Mouse (Mus musculus) megakaryocyte, embryonic 14.5 days (primary cell): ENCODE data around the gene Fam71b. TPM values are rescaled to one million over a fixed set of nuclear protein-coding genes. Genes with fewer than 3 reads are reported as not detected.

ENCODE experiments used
- H3K27me3 ChIP-seq: replicated peaks from 2 replicates; pipeline ENCODE3; 2012; ENCODE audit warnings: inconsistent platforms
- H3K36me3 ChIP-seq: replicated peaks from 2 replicates; pipeline ENCODE3; 2012; ENCODE audit warnings: low read length, inconsistent platforms, mixed read lengths
- H3K4me1 ChIP-seq: 2 replicates; pipeline ENCODE4 v1.6.1; 2012; ENCODE audit warnings: inconsistent platforms
- H3K4me3 ChIP-seq: replicated peaks from 2 replicates; pipeline ENCODE3; 2012; ENCODE audit warnings: moderate library complexity, mild to moderate bottlenecking, inconsistent platforms
- H3K9me3 ChIP-seq: 2 replicates; pipeline ENCODE4 v1.6.1; 2012; ENCODE audit warnings: inconsistent platforms
- FLI1 ChIP-seq: IDR thresholded peaks from 2 replicates; pipeline ENCODE4 v1.6.1; 2012; ENCODE audit warnings: low read length, inconsistent platforms, mixed read lengths
- GATA1 ChIP-seq: IDR thresholded peaks from 3 replicates; pipeline ENCODE4 v1.6.1; 2012; ENCODE audit warnings: mixed read lengths, low read length, inconsistent platforms, borderline replicate concordance
- polyA plus RNA-seq: library from polyadenylated mRNA; stranded (reverse); fragments of >175 nt; gene quantifications from 2 replicates; pipeline ENCODE4 v1.2.3, GENCODE M21; 2012; ENCODE audit warnings: low replicate concordance; ENCODE audit not compliant: insufficient read depth

Gene Fam71b
- polyA plus RNA-seq, 1 experiment = 0.43 TPM

GRCm38 (mm10) chr11:46396860-46397179, 461 bp downstream of the Fam71b start:
- Histone ChIP-seq H3K27me3 (peaks cover 24% of the 10 kb centered on the region), H3K4me3 (no peak overlapping the region), H3K36me3 (no peaks in the 10 kb centered on the region), H3K4me1 (peaks cover 32% of the 10 kb centered on the region), H3K9me3 (no peaks in the 10 kb centered on the region)
- no peak for TF ChIP-seq GATA1

GRCm38 (mm10) chr11:46397900-46398299, 1.5 kb downstream of the Fam71b start:
- peaks cover 23% of the 10 kb centered on the region for H3K4me1 ChIP-seq
- no peaks in the 10 kb centered on the region for H3K36me3 ChIP-seq
- TF ChIP-seq GATA1 (no peak), FLI1 (no peak)

GRCm38 (mm10) chr11:46398473-46398872, 2.1 kb downstream of the Fam71b start:
- Histone ChIP-seq H3K27me3 (peaks cover 24% of the 10 kb centered on the region), H3K4me1 (peaks cover 17% of the 10 kb centered on the region), H3K36me3 (no peaks in the 10 kb centered on the region), H3K9me3 (no peaks in the 10 kb centered on the region), H3K4me3 (no peak overlapping the region)
- TF ChIP-seq FLI1 (no peak), GATA1 (no peak)

More at GRCm38 (mm10) chr11:46397900-46398299, 1.5 kb downstream of the Fam71b start:
- no peak overlapping the region for H3K4me3 ChIP-seq
- H3K9me3 ChIP-seq = no peaks in the 10 kb centered on the region
- H3K27me3 ChIP-seq = peaks cover 24% of the 10 kb centered on the region

DNA sequence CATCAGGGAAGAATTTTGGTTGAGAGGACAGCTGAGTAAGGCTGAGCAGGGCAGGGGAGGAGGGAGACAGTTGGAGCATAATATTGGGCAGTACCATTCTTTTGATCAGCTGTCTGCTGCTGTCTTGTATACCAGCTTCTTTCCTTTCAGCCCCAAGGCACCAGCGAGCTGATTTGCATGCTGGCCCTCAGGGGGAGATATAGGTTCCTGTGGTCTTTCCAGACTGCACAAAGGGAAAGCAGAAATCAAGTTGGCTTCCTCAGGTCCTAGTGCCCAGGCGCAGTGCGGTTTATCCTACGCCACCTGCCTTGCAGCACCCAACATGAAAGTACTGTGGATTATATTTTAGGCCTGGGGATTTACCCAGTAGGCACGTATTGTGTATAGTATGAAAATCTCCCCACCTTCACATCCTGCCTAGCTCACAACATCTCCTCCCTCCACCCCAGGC, 2.6 kb downstream of the Fam71b start:
- peaks cover 13% of the 10 kb centered on the region for H3K4me1 ChIP-seq
- H3K4me3 ChIP-seq = no peak overlapping the region
- H3K36me3 ChIP-seq = no peaks in the 10 kb centered on the region
- TF ChIP-seq FLI1 (no peak), GATA1 (no peak)
- peaks cover 26% of the 10 kb centered on the region for H3K27me3 ChIP-seq
- H3K9me3 ChIP-seq = no peaks in the 10 kb centered on the region

DNA sequence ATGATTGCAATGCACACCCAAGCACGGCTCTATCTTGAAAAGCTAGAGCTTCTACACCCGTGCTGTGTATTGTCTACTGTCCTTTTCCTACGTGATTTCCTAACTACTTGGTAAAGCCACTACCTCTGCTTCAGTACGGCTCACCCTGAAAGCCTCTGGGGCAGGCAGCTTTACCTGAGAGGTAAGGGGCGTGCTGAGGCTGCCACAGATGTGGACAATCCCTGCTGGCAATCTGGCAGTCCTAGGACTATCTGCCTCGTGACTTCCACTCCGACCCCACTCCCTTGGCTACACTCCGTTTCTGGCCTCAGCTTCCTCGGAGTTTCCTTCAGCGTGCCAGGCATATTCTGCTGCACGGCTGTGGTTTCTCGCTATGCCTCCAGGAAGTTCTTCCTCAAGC, 5.2 kb downstream of the Fam71b start:
- H3K27me3 ChIP-seq = peaks cover 31% of the 10 kb centered on the region
- TF ChIP-seq GATA1 (no peak), FLI1 (no peak)
- no peaks in the 10 kb centered on the region for H3K9me3 ChIP-seq
- H3K4me3 ChIP-seq = no peak overlapping the region
- H3K4me1 ChIP-seq = peaks cover 6% of the 10 kb centered on the region
- H3K36me3 ChIP-seq = no peaks in the 10 kb centered on the region

- no peaks in the 10 kb centered on the region for H3K9me3 ChIP-seq
- peaks cover 2% of the 10 kb centered on the region; the same call in 1 of the 2 replicates for H3K4me1 ChIP-seq
- TF ChIP-seq FLI1 (no peak), GATA1 (no peak)
- no peak overlapping the region for H3K4me3 ChIP-seq
- peaks cover 35% of the 10 kb centered on the region for H3K27me3 ChIP-seq
- H3K36me3 ChIP-seq = no peaks in the 10 kb centered on the region
Observed at GRCm38 (mm10) chr11:46404986-46405385, 8.6 kb downstream of the Fam71b start.

DNA sequence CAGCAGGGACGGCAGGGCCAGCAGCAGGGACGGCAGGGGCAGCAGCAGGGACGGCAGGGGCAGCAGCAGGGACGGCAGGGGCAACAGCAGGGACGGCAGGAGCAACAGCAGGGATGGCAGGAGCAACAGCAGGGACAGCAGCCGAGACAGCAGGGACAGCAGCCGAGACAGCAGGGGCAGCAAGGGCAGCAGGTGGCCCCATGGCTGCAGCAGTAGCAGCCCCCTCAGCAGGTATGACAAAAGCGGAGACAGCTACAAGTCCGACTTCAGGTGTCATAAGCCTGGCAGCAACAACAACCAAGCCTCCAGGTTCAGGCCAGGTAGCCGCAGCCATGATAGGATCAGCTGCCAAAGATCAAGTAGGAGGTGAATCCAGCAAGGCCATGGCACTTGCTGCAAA, 10.4 kb downstream of the Fam71b start:
- H3K9me3 ChIP-seq = 0 out of 2 replicates have a peak, but pooled peaks cover 3% of the 10 kb centered on the region
- H3K4me1 ChIP-seq = peaks cover 5% of the 10 kb centered on the region; the same call in 1 of the 2 replicates
- H3K27me3 ChIP-seq = peaks cover 34% of the 10 kb centered on the region
- H3K4me3 ChIP-seq = no peak overlapping the region
- no peaks in the 10 kb centered on the region for H3K36me3 ChIP-seq
- TF ChIP-seq FLI1 (no peak), GATA1 (no peak)

GRCm38 (mm10) chr11:46410018-46410563, 13.7 kb downstream of the Fam71b start:
- Histone ChIP-seq H3K4me1 (peaks cover 5% of the 10 kb centered on the region; the same call in 1 of the 2 replicates), H3K27me3 (peaks cover 23% of the 10 kb centered on the region), H3K36me3 (no peaks in the 10 kb centered on the region), H3K9me3 (0 out of 2 replicates have a peak, but pooled peaks cover 3% of the 10 kb centered on the region), H3K4me3 (no peak overlapping the region)
- TF ChIP-seq GATA1 (no peak), FLI1 (no peak)

DNA sequence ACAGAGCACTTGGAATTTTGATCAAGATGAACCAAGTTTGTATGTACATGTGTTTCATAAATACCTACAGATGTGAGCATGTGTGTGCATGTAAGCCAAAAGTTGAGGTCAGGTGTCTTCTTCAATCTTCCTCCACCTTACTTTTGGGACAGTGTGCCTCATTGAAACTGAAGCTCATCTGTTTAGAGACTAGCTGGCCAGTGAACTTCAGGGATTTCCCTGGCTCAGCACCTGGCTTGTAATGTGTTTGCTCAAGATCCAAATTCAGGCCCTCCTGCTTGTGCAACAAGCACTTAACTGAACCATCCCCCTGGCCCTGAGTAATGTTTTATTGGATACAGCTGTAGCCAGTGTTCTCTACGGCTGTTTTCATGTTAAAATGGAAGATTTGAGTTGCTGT, 22.1 kb downstream of the Fam71b start:
- H3K4me3 ChIP-seq = no peak overlapping the region
- TF ChIP-seq GATA1 = no peak
- TF ChIP-seq FLI1 = no peak
- no peaks in the 10 kb centered on the region for H3K27me3 ChIP-seq
- H3K9me3 ChIP-seq = peaks cover 2% of the 10 kb centered on the region; the same call in 1 of the 2 replicates
- no peaks in the 10 kb centered on the region for H3K4me1 ChIP-seq
- no peaks in the 10 kb centered on the region for H3K36me3 ChIP-seq

DNA sequence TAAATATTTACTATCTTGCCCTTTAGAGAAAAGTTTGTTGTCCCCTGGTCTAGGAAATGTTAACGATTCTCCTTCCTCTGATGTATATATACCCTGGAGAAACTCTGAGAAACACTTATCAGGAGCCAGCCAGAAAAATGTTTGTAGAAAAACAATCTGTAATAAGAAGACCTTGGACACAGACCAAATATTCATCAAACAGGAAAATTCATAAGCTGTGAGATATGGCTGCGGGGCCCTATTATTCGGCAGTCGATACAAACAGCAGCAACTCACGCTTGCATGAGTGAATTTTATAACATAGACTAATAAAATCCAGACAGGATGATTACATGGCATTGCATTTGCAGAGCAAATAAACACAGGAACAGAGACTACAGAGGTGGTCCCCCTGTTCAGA, 22.5 kb downstream of the Fam71b start:
- H3K27me3 ChIP-seq = no peaks in the 10 kb centered on the region
- TF ChIP-seq FLI1 (no peak), GATA1 (no peak)
- H3K36me3 ChIP-seq = no peaks in the 10 kb centered on the region
- H3K4me3 ChIP-seq = no peak overlapping the region
- H3K4me1 ChIP-seq = no peaks in the 10 kb centered on the region
- H3K9me3 ChIP-seq = peaks cover 2% of the 10 kb centered on the region; the same call in 1 of the 2 replicates
